Mouse (Mus musculus): ENCODE results near the gene Cyp2c39. TPM values are rescaled to one million over a fixed set of nuclear protein-coding genes. Genes with fewer than 3 reads are reported as not detected.

Gene Cyp2c39
- total RNA-seq (2023) = not detected

GRCm38 (mm10) chr19:39510534-39510933 is at the start of gene Cyp2c39:
TSS of gene Cyp2c39 (plus strand) at chr19:39510862.

GRCm38 (mm10) chr19:39462941-39463340 is 47.7 kb upstream of the Cyp2c39 start, which contains the start of gene Cyp2c38:
TSS of gene Cyp2c38 (minus strand) at chr19:39463075.

Other genes starting within 250 kb of the Cyp2c39 start
- gene Cyp2c29, start 241.5 kb upstream of the Cyp2c39 start, total RNA-seq (2023) = not detected
- gene Cyp2c38, start 47.8 kb upstream of the Cyp2c39 start, total RNA-seq (2023) = not detected
- not detected for gene Cyp2c67, start 138.2 kb downstream of the Cyp2c39 start, total RNA-seq (2023)
- not detected for gene Cyp2c68, start 230.2 kb downstream of the Cyp2c39 start, total RNA-seq (2023)

Measured in T-cell, adult 66 days (primary cell).